In genomic region chr19:21814433-21815020, GRCm38 (mm10) we compare ENCODE assay signal across 12 mouse cellular contexts. TPM values are rescaled to one million over a fixed set of nuclear protein-coding genes. Genes with fewer than 3 reads are reported as not detected.
DNase-seq lines count a peak whose midpoint lies in the region; ATAC-seq and TF ChIP-seq lines count a peak whose summit lies in the region.
"Had no signal": no experiment of that assay in that cellular context is flagged by ENCODE, and none has a peak within 500 bp of the region (broad histone marks: within the 10 kb centered on the region; RNA-seq: fewer than 3 reads in every experiment).

No protein-coding gene starts in this region.

- no peak overlapping the region for H3K27ac ChIP-seq in hindbrain, embryonic 16.5 days (ENCODE audit: low read depth, low read length)
- H3K27ac ChIP-seq in hindbrain, embryonic 12.5 days: no peak overlapping the region
- H3K27ac ChIP-seq in stomach, postnatal 0 days (replicated peaks): no peak overlapping the region
- H3K27ac ChIP-seq: lung, embryonic 15.5 days had no signal

- peak; percentile 78; the same call in 1 of the 2 replicates for ATAC-seq in hindbrain, embryonic 16.5 days
- no peak for ATAC-seq in hindbrain, embryonic 12.5 days (ENCODE audit: low FRiP score)
- peak; percentile 83 for ATAC-seq in stomach, postnatal 0 days (ENCODE audit: low FRiP score, low TSS enrichment)
- ATAC-seq: midbrain, embryonic 16.5 days had no signal

- H3K36me3 ChIP-seq in hindbrain, embryonic 16.5 days (ENCODE audit: control insufficient read depth, insufficient read depth, low read length): peaks cover 30% of the 10 kb centered on the region
- H3K36me3 ChIP-seq in hindbrain, embryonic 12.5 days: peaks cover 86% of the 10 kb centered on the region
- peaks cover 11% of the 10 kb centered on the region for H3K36me3 ChIP-seq in stomach, postnatal 0 days (ENCODE audit: control insufficient read depth, insufficient read depth, low read length)

- TF ChIP-seq EP300 in stomach, postnatal 0 days (optimal IDR thresholded peaks at IDR 0.05): no peak

- H3K4me2 ChIP-seq in hindbrain, embryonic 16.5 days (ENCODE audit: low read length): no peak overlapping the region
- no peak overlapping the region for H3K4me2 ChIP-seq in hindbrain, embryonic 12.5 days (replicated peaks)
- no peak overlapping the region for H3K4me2 ChIP-seq in stomach, postnatal 0 days (replicated peaks; ENCODE audit: low read depth)
- H3K4me2 ChIP-seq: lung, embryonic 15.5 days had no signal

- H3K4me3 ChIP-seq in hindbrain, embryonic 16.5 days (ENCODE audit: low read length): no peak overlapping the region
- no peak overlapping the region for H3K4me3 ChIP-seq in hindbrain, embryonic 12.5 days
- H3K4me3 ChIP-seq in stomach, postnatal 0 days (ENCODE audit: low read depth, low read length): no peak overlapping the region
- H3K4me3 ChIP-seq: lung, embryonic 15.5 days had no signal

- no peak for TF ChIP-seq CTCF in stomach, postnatal 0 days (IDR thresholded peaks at IDR 0.05; ENCODE audit: low read depth)

- DNase-seq in urinary bladder, adult 18-20 months (ENCODE audit: low spot score in 2 of 2): peak; percentile 35 to 67
- DNase-seq in urinary bladder, adult 2 months (ENCODE audit: low spot score): no peak
- peak; percentile 40 for DNase-seq in gonadal fat pad, adult 2 months (ENCODE audit: low read depth)
- peak; percentile 37 for DNase-seq in stomach, postnatal 0 days (ENCODE audit: low spot score)
- no peak for DNase-seq in retina, postnatal 1 day
- DNase-seq: cerebellum, adult 11 months; kidney, postnatal 14 days; thymus, postnatal 14 days had no signal

- H3K4me1 ChIP-seq in hindbrain, embryonic 16.5 days (ENCODE audit: control insufficient read depth, insufficient read depth, low read depth, low read length): no peaks in the 10 kb centered on the region
- no peaks in the 10 kb centered on the region for H3K4me1 ChIP-seq in hindbrain, embryonic 12.5 days
- no peaks in the 10 kb centered on the region for H3K4me1 ChIP-seq in stomach, postnatal 0 days (replicated peaks; ENCODE audit: control insufficient read depth, insufficient read depth)
- H3K4me1 ChIP-seq: lung, embryonic 15.5 days had no signal

- H3K9ac ChIP-seq in hindbrain, embryonic 16.5 days (ENCODE audit: low read depth, low read length): no peak overlapping the region
- H3K9ac ChIP-seq in hindbrain, embryonic 12.5 days: no peak overlapping the region
- H3K9ac ChIP-seq in stomach, postnatal 0 days (ENCODE audit: low read length): no peak overlapping the region
- H3K9ac ChIP-seq: lung, embryonic 15.5 days had no signal

- 63% methylated on average over 8 of the region's 8 CpGs for WGBS in hindbrain, embryonic 16.5 days
- 84% methylated on average over 8 of the region's 8 CpGs for WGBS in hindbrain, embryonic 12.5 days
- WGBS in stomach, postnatal 0 days: 55% methylated on average over 8 of the region's 8 CpGs

- H3K27me3 ChIP-seq in hindbrain, embryonic 16.5 days (replicated peaks; ENCODE audit: control insufficient read depth, insufficient read depth, low read length): no peaks in the 10 kb centered on the region
- H3K27me3 ChIP-seq in hindbrain, embryonic 12.5 days: no peaks in the 10 kb centered on the region
- H3K27me3 ChIP-seq in stomach, postnatal 0 days (ENCODE audit: control insufficient read depth, insufficient read depth, low read length): no peaks in the 10 kb centered on the region
- H3K27me3 ChIP-seq: lung, embryonic 15.5 days had no signal

- no peaks in the 10 kb centered on the region for H3K9me3 ChIP-seq in hindbrain, embryonic 16.5 days (ENCODE audit: control insufficient read depth, low read length)
- H3K9me3 ChIP-seq in hindbrain, embryonic 12.5 days (replicated peaks): no peaks in the 10 kb centered on the region
- no peaks in the 10 kb centered on the region for H3K9me3 ChIP-seq in stomach, postnatal 0 days (ENCODE audit: control insufficient read depth, low read length)
- H3K9me3 ChIP-seq: lung, embryonic 15.5 days had no signal

RNA-seq across cellular contexts. Expression of gene Cemip2, which starts 36.4 kb away (rescaled TPM):
- polyA plus RNA-seq in hindbrain, embryonic 16.5 days (2015; fragmentation: Nextera tagmentation; extraction: Ambion mirVana): 15.4 and 22.2 TPM in 2 replicates
- polyA plus RNA-seq in hindbrain, embryonic 12.5 days (2016; fragmentation: Nextera tagmentation; extraction: Ambion mirVana): 90.3 and 92.0 TPM in 2 replicates
- polyA plus RNA-seq in urinary bladder, adult 2 months (2012; rRNA removed): 4.5 and 5.5 TPM in 2 replicates
- polyA plus RNA-seq in gonadal fat pad, adult 2 months (2012; rRNA removed): 4.8 and 6.2 TPM in 2 replicates
- polyA plus RNA-seq in stomach, postnatal 0 days (2015; fragmentation: Nextera tagmentation; extraction: Ambion mirVana): 5.5 and 5.8 TPM in 2 replicates

Comparison
In these comparisons a context has a peak if more than half of its experiments do, and no peak if none do; other contexts are left out.
1. DNase-seq: peak in urinary bladder, adult 18-20 months (2 of 2), gonadal fat pad, adult 2 months (single experiment) and stomach, postnatal 0 days (single experiment); none in urinary bladder, adult 2 months (single experiment) and retina, postnatal 1 day (single experiment).